ENCODE assay signal across 32 mouse cellular contexts in the genomic region with DNA sequence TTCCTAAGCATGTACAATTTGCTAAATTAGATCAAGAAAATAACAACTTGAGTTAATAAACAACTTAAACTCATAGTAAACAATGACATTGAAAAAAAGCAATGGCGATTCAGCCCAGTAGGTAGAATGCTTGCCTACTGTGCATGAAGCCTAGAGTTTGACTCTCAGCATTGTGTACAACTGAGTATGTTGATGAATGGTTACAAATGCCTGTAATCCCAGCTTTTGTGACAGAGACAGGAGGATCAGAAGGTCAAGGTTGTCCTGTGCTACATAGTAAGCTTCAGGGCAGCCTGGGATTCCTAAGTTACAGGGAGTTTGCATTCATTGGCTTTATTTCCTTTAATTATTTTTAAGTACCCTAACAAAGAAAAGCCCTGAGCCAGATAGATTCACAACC.
"Had no signal": no experiment of that assay in that cellular context is flagged by ENCODE, and none has a peak within 500 bp of the region (broad histone marks: within the 10 kb centered on the region; RNA-seq: fewer than 3 reads in every experiment).

No protein-coding gene starts in this region.

- H3K4me3 ChIP-seq: limb, embryonic 10.5 days; limb, embryonic 12.5 days; limb, embryonic 13.5 days; limb, embryonic 15.5 days; liver, embryonic 12.5 days; liver, embryonic 13.5 days; liver, embryonic 15.5 days; lung, embryonic 15.5 days; megakaryocyte, embryonic 14.5 days; midbrain, embryonic 10.5 days; midbrain, embryonic 12.5 days; midbrain, embryonic 13.5 days; midbrain, embryonic 15.5 days; myocyte; neural tube, embryonic 12.5 days had no signal

- H3K4me2 ChIP-seq: limb, embryonic 12.5 days; limb, embryonic 13.5 days; limb, embryonic 15.5 days; liver, embryonic 11.5 days; liver, embryonic 12.5 days; liver, embryonic 13.5 days; liver, embryonic 15.5 days; lung, embryonic 14.5 days; lung, embryonic 15.5 days; midbrain, embryonic 11.5 days; midbrain, embryonic 12.5 days; midbrain, embryonic 13.5 days; midbrain, embryonic 15.5 days; neural tube, embryonic 12.5 days had no signal

- H3K9ac ChIP-seq: limb, embryonic 12.5 days; limb, embryonic 13.5 days; limb, embryonic 15.5 days; liver, embryonic 12.5 days; liver, embryonic 13.5 days; liver, embryonic 14.5 days; liver, embryonic 15.5 days; liver, postnatal 0 days; lung, embryonic 14.5 days; lung, embryonic 15.5 days; midbrain, embryonic 12.5 days; midbrain, embryonic 13.5 days; midbrain, embryonic 15.5 days; neural tube, embryonic 12.5 days had no signal

- DNase-seq: left cerebral cortex, postnatal 4 days; liver; liver, embryonic 13.5 days; liver, postnatal 0 days; lung, adult 18-20 months; lung, adult 2 months; lung, embryonic 14.5 days; lung, postnatal 10 days; lung, postnatal 14 days; lung, postnatal 36 days; lung, postnatal 4 days; midbrain, embryonic 14.5 days had no signal

- H3K4me1 ChIP-seq: neural tube, embryonic 12.5 days had no signal

- H3K36me3 ChIP-seq: limb, embryonic 10.5 days; limb, embryonic 12.5 days; limb, embryonic 13.5 days; limb, embryonic 15.5 days; liver, embryonic 12.5 days; liver, embryonic 13.5 days; liver, embryonic 15.5 days; lung, embryonic 15.5 days; midbrain, embryonic 10.5 days; midbrain, embryonic 12.5 days; midbrain, embryonic 13.5 days; midbrain, embryonic 15.5 days; neural tube, embryonic 12.5 days had no signal

- H3K27me3 ChIP-seq: limb, embryonic 12.5 days; limb, embryonic 13.5 days; limb, embryonic 15.5 days; liver, embryonic 12.5 days; liver, embryonic 13.5 days; liver, embryonic 15.5 days; lung, embryonic 15.5 days; megakaryocyte, embryonic 14.5 days; midbrain, embryonic 12.5 days; midbrain, embryonic 13.5 days; midbrain, embryonic 15.5 days; neural tube, embryonic 12.5 days had no signal

- H3K27ac ChIP-seq: limb, embryonic 10.5 days; limb, embryonic 12.5 days; limb, embryonic 13.5 days; limb, embryonic 15.5 days; liver, embryonic 12.5 days; liver, embryonic 13.5 days; liver, embryonic 14.5 days; liver, embryonic 15.5 days; lung, embryonic 15.5 days; macrophage; midbrain, embryonic 10.5 days; midbrain, embryonic 12.5 days; midbrain, embryonic 13.5 days; midbrain, embryonic 15.5 days; neural tube, embryonic 12.5 days had no signal

- ATAC-seq: liver, embryonic 12.5 days; liver, postnatal 0 days; lung, postnatal 0 days; midbrain, embryonic 13.5 days; midbrain, embryonic 15.5 days; midbrain, embryonic 16.5 days had no signal

- H3K9me3 ChIP-seq: limb, embryonic 10.5 days; limb, embryonic 12.5 days; limb, embryonic 13.5 days; limb, embryonic 15.5 days; liver, embryonic 12.5 days; liver, embryonic 13.5 days; liver, embryonic 15.5 days; lung, embryonic 15.5 days; midbrain, embryonic 12.5 days; midbrain, embryonic 13.5 days had no signal
